Mouse (Mus musculus): ENCODE data around the gene A030014E15Rik. TPM values are rescaled to one million over a fixed set of nuclear protein-coding genes. Genes with fewer than 3 reads are reported as not detected.

Gene A030014E15Rik
- total RNA-seq, 2 experiments from 2014 or later: not detected

Other genes with a start within 250 kb of the A030014E15Rik start
- gene Mff, start 200.0 kb upstream of the A030014E15Rik start, total RNA-seq (2021): 100 to 1,000 TPM; 118 to 136 TPM
- not detected for gene Tm4sf20, start 156.5 kb upstream of the A030014E15Rik start, total RNA-seq (2021)
- gene Gm47791, start 153.7 kb upstream of the A030014E15Rik start, total RNA-seq (2021): not detected
- gene Agfg1, start 85.4 kb upstream of the A030014E15Rik start, total RNA-seq (2021): 10 to 100 TPM; 52.5 to 60.5 TPM
- gene A030005L19Rik, start 11.6 kb upstream of the A030014E15Rik start, total RNA-seq (2021): under 1 TPM in 1 of 2 experiments, not detected in 1; 0.36 TPM
- gene Gm6217, start 6.5 kb downstream of the A030014E15Rik start, total RNA-seq (2021): not detected
- not detected for gene A030003K21Rik, start 18.5 kb downstream of the A030014E15Rik start, total RNA-seq (2021)
- gene Gm7544, start 31.1 kb downstream of the A030014E15Rik start, total RNA-seq (2021): not detected
- gene Gm47955, start 35.4 kb downstream of the A030014E15Rik start, total RNA-seq (2021): not detected
- not detected for gene Gm47959, start 75.6 kb downstream of the A030014E15Rik start, total RNA-seq (2021)
- gene Slc19a3, start 113.5 kb downstream of the A030014E15Rik start, total RNA-seq (2021): under 1 TPM in 1 of 2 experiments, not detected in 1; 0.33 TPM
- gene Krtap28-10, start 117.6 kb downstream of the A030014E15Rik start, total RNA-seq (2021): not detected
- not detected for gene Gm47969, start 120.0 kb downstream of the A030014E15Rik start, total RNA-seq (2021)
- not detected for gene A030005K14Rik, start 134.5 kb downstream of the A030014E15Rik start, total RNA-seq (2021)
- gene Krtap28-13, start 136.0 kb downstream of the A030014E15Rik start, total RNA-seq (2021): not detected
- gene Ccl20, start 191.8 kb downstream of the A030014E15Rik start, total RNA-seq (2021): not detected
- gene Daw1, start 234.8 kb downstream of the A030014E15Rik start, total RNA-seq (2021): not detected